8 mouse cellular contexts compared by ENCODE assay signal in the genomic region with DNA sequence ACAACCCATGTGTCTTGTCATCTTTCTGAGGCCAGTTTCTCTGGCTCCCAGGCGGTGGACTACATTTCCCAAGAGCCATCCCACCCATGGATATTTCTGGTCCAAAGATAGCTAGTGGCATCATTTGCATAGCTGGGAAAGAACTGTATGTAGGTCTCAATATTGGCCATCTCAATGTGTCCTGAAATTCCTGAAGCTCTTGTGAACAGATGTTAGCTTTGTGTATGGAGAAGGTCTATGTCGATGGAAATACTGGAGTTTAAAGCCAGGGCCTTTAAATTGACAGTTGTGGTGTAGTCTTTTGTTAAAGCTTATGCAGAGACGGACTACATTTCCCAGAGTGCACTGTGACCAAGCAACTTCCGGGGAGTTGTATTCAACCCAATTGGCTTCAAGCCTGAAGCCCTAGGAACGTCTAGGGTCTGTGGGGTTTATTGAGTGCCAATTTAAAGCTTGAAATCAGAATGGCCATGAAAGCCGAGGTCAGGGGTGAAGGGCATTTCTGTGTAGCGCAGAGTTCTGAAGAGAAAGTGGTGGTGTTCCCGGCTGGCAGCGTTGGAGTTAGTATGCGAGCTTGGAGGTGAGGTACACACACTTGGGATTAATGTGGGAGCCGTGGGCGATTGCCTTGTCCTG. TPM values are rescaled to one million over a fixed set of nuclear protein-coding genes. Genes with fewer than 3 reads are reported as not detected.
DNase-seq lines count a peak whose midpoint lies in the region; ATAC-seq and TF ChIP-seq lines count a peak whose summit lies in the region.

No protein-coding gene starts in this region.

- peak; percentile 79 for ATAC-seq in forebrain, embryonic 16.5 days
- peak; percentile 80 for ATAC-seq in neural tube, embryonic 14.5 days (ENCODE audit: low read depth)

- H3K4me1 ChIP-seq in MEL (ENCODE audit: control insufficient read depth in 1 of 2, insufficient read depth in 2 of 2, low read length in 2 of 2), result peaks cover 6% of the 10 kb centered on the region in 2 experiments
- H3K4me1 ChIP-seq in forebrain, embryonic 16.5 days (replicated peaks; ENCODE audit: control insufficient read depth, insufficient read depth, low read length), result peaks cover 34% of the 10 kb centered on the region
- peaks cover 31% of the 10 kb centered on the region for H3K4me1 ChIP-seq in neural tube, embryonic 14.5 days (ENCODE audit: control insufficient read depth, insufficient read depth, low read length)
- H3K4me1 ChIP-seq in testis, adult 2 months (ENCODE audit: control insufficient read depth, insufficient read depth, low read length), result peaks cover 15% of the 10 kb centered on the region

- no peak for TF ChIP-seq POLR2A in MEL (IDR thresholded peaks at IDR 0.05; ENCODE audit: control insufficient read depth in 1 of 2, insufficient read depth in 1 of 2, low read depth in 1 of 2, low read length in 2 of 2, poor library complexity in 1 of 2)
- TF ChIP-seq POLR2A in testis, adult 2 months (IDR thresholded peaks at IDR 0.05; ENCODE audit: control insufficient read depth, low read depth, low read length), result no peak

- peak overlapping the region; percentile 68 for H3K9ac ChIP-seq in MEL (ENCODE audit: control insufficient read depth, low read depth, low read length, poor library complexity, severe bottlenecking)
- H3K9ac ChIP-seq in forebrain, embryonic 16.5 days (replicated peaks; ENCODE audit: low read depth, low read length), result peak overlapping the region; percentile 57
- H3K9ac ChIP-seq in neural tube, embryonic 14.5 days (replicated peaks; ENCODE audit: low read depth, low read length), result peak overlapping the region; percentile 34

- DNase-seq in MEL (ENCODE audit: low read depth, low spot score), result peak; percentile 90
- DNase-seq in cerebellum, adult 18-20 months, result peak; percentile 78 to 89
- DNase-seq in heart, postnatal 36 days, result peak; percentile 74 to 79
- DNase-seq in layer of hippocampus, adult 18-20 months (ENCODE audit: low spot score in 2 of 2), result peak; percentile 75 to 90
- DNase-seq in lung, adult 18-20 months, result peak; percentile 72 to 79

- 1% methylated on average over 12 of the region's 12 CpGs for WGBS in forebrain, embryonic 16.5 days
- 2% methylated on average over 12 of the region's 12 CpGs for WGBS in neural tube, embryonic 14.5 days

- no peak for TF ChIP-seq CTCF in MEL (IDR thresholded peaks at IDR 0.05 in 2 of 3, conservative IDR thresholded peaks at IDR 0.05 in 1 of 3; ENCODE audit: control insufficient read depth in 1 of 3, insufficient read depth in 1 of 3, low read depth in 2 of 3, low read length in 3 of 3, poor library complexity in 1 of 3, severe bottlenecking in 1 of 3)
- TF ChIP-seq CTCF in testis, adult 2 months (IDR thresholded peaks at IDR 0.05; ENCODE audit: control insufficient read depth, insufficient read depth, insufficient replicate concordance, low read depth, low read length), result no peak

- intact Hi-C loops in heart, postnatal 36 days (cut with DNase I), result loop anchor here (1.0 to 5.0 kb wide), 3 partner anchors 40 to 134 kb away; partner anchors contain the start of genes Zfp420, Zfp74 and Zfp84

- no peak for TF ChIP-seq EP300 in MEL (IDR thresholded peaks at IDR 0.05; ENCODE audit: low read depth in 1 of 2, low read length in 2 of 2)

- no peak for TF ChIP-seq RAD21 in MEL (IDR thresholded peaks at IDR 0.05; ENCODE audit: low read depth, low read length)

- peaks cover 0 to 8% of the 10 kb centered on the region in 2 experiments; a peak in 2 of 4 replicates for H3K36me3 ChIP-seq in MEL (ENCODE audit: control insufficient read depth in 1 of 2, insufficient read depth in 2 of 2, low read length in 2 of 2)
- peaks cover 4% of the 10 kb centered on the region; the same call in 1 of the 2 replicates for H3K36me3 ChIP-seq in forebrain, embryonic 16.5 days (ENCODE audit: control insufficient read depth, insufficient read depth)
- H3K36me3 ChIP-seq in neural tube, embryonic 14.5 days (ENCODE audit: control insufficient read depth, insufficient read depth, low read length), result no peaks in the 10 kb centered on the region
- no peaks in the 10 kb centered on the region for H3K36me3 ChIP-seq in testis, adult 2 months (ENCODE audit: control insufficient read depth, insufficient read depth, low read length)

- H3K79me2 ChIP-seq in MEL (ENCODE audit: control insufficient read depth, insufficient read depth, low read length, poor library complexity), result 0 out of 2 replicates have a peak, but pooled peaks cover 2% of the 10 kb centered on the region

- peak overlapping the region; percentile 20 for H3K27ac ChIP-seq in MEL (ENCODE audit: control insufficient read depth, low read depth, low read length)
- peak overlapping the region; percentile 81 for H3K27ac ChIP-seq in forebrain, embryonic 16.5 days (ENCODE audit: low read length)
- peak overlapping the region; percentile 55; the same call in 1 of the 2 replicates for H3K27ac ChIP-seq in neural tube, embryonic 14.5 days (ENCODE audit: low read depth, low read length)
- H3K27ac ChIP-seq in testis, adult 2 months (ENCODE audit: control insufficient read depth, insufficient read depth, low read depth, low read length), result peak overlapping the region; percentile 75

- peak overlapping the region; percentile 75 for H3K4me2 ChIP-seq in forebrain, embryonic 16.5 days (ENCODE audit: low read length)
- peak overlapping the region; percentile 70 for H3K4me2 ChIP-seq in neural tube, embryonic 14.5 days (ENCODE audit: low read depth, low read length)

- H3K9me3 ChIP-seq in MEL (replicated peaks; ENCODE audit: insufficient read depth, low read length), result no peaks in the 10 kb centered on the region
- no peaks in the 10 kb centered on the region for H3K9me3 ChIP-seq in forebrain, embryonic 16.5 days (ENCODE audit: control insufficient read depth, low read length)
- H3K9me3 ChIP-seq in neural tube, embryonic 14.5 days (ENCODE audit: control insufficient read depth, low read length), result no peaks in the 10 kb centered on the region

- H3K4me3 ChIP-seq in MEL (ENCODE audit: control insufficient read depth in 1 of 2, insufficient read depth in 1 of 2, low read depth in 2 of 2, low read length in 2 of 2), result peak overlapping the region; percentile 62 to 75
- H3K4me3 ChIP-seq in forebrain, embryonic 16.5 days (replicated peaks; ENCODE audit: low read length), result peak overlapping the region; percentile 53
- peak overlapping the region; percentile 43 for H3K4me3 ChIP-seq in neural tube, embryonic 14.5 days (ENCODE audit: low read depth, low read length)
- H3K4me3 ChIP-seq in testis, adult 2 months (ENCODE audit: control insufficient read depth, low read depth, low read length), result peak overlapping the region; percentile 57

- H3K27me3 ChIP-seq in MEL (ENCODE audit: control insufficient read depth in 1 of 2, insufficient read depth in 2 of 2, low read length in 2 of 2), result no peaks in the 10 kb centered on the region
- no peaks in the 10 kb centered on the region for H3K27me3 ChIP-seq in forebrain, embryonic 16.5 days (replicated peaks; ENCODE audit: control insufficient read depth, insufficient read depth, low read length)
- no peaks in the 10 kb centered on the region for H3K27me3 ChIP-seq in neural tube, embryonic 14.5 days (ENCODE audit: control insufficient read depth, insufficient read depth, low read length)
- no peaks in the 10 kb centered on the region for H3K27me3 ChIP-seq in testis, adult 2 months (ENCODE audit: control insufficient read depth, insufficient read depth, low read length)

RNA-seq across cellular contexts. Expression of gene Zfp790, which starts 2.8 kb away (rescaled TPM):
- 4.9 TPM in 2 replicates for total RNA-seq in MEL (2012; rRNA removed)
- 1 to 10 TPM in 1 of 2 experiments, not detected in 1; 3.8 TPM for polyA plus RNA-seq in MEL (2012; ENCODE audit: insufficient read depth in 1 of 2, insufficient read length in 2 of 2, low read depth in 1 of 2, low replicate concordance in 2 of 2, missing spikeins in 1 of 2)
- 33.8 and 37.1 TPM in 2 replicates for polyA plus RNA-seq in forebrain, embryonic 16.5 days (2015; fragmentation: Nextera tagmentation; extraction: Ambion mirVana)
- 10 to 100 TPM; 10.9 to 11.9 TPM for total RNA-seq in heart, postnatal 36 days (2021)
- 10 to 100 TPM; 21.1 to 23.7 TPM for total RNA-seq in layer of hippocampus, adult 18-20 months (2021)
- polyA plus RNA-seq in neural tube, embryonic 14.5 days (2014; fragmentation: Nextera tagmentation; extraction: Ambion mirVana), result 28.7 and 36.4 TPM in 2 replicates
- 0.68 and 0.81 TPM in 2 replicates for polyA plus RNA-seq in testis, adult 2 months (2012; rRNA removed)

RNA-seq across cellular contexts. Expression of gene Zfp940, which starts 34.7 kb away (rescaled TPM):
- 8.8 and 13.7 TPM in 2 replicates for total RNA-seq in MEL (2012; rRNA removed)
- polyA plus RNA-seq in MEL (2012; ENCODE audit: insufficient read depth in 1 of 2, insufficient read length in 2 of 2, low read depth in 1 of 2, low replicate concordance in 2 of 2, missing spikeins in 1 of 2), result 1 to 10 TPM in 1 of 2 experiments, not detected in 1; 8.4 TPM
- polyA plus RNA-seq in forebrain, embryonic 16.5 days (2015; fragmentation: Nextera tagmentation; extraction: Ambion mirVana), result 15.7 and 18.2 TPM in 2 replicates
- under 1 TPM; 0.39 to 0.49 TPM for total RNA-seq in heart, postnatal 36 days (2021)
- total RNA-seq in layer of hippocampus, adult 18-20 months (2021), result 10 to 100 TPM; 14.2 to 18.9 TPM
- 13.4 and 16.0 TPM in 2 replicates for polyA plus RNA-seq in neural tube, embryonic 14.5 days (2014; fragmentation: Nextera tagmentation; extraction: Ambion mirVana)
- polyA plus RNA-seq in testis, adult 2 months (2012; rRNA removed), result 0.55 and 1.2 TPM in 2 replicates

RNA-seq across cellular contexts. Expression of gene Zfp30, which starts 34.9 kb away (rescaled TPM):
- 1.4 and 1.5 TPM in 2 replicates for total RNA-seq in MEL (2012; rRNA removed)
- polyA plus RNA-seq in MEL (2012; ENCODE audit: insufficient read depth in 1 of 2, insufficient read length in 2 of 2, low read depth in 1 of 2, low replicate concordance in 2 of 2, missing spikeins in 1 of 2), result 1 to 10 TPM in 1 of 2 experiments, not detected in 1; 2.7 TPM
- 17.0 and 17.9 TPM in 2 replicates for polyA plus RNA-seq in forebrain, embryonic 16.5 days (2015; fragmentation: Nextera tagmentation; extraction: Ambion mirVana)
- total RNA-seq in heart, postnatal 36 days (2021), result 1 to 10 TPM; 5.2 to 5.7 TPM
- 10 to 100 TPM; 10.3 to 10.6 TPM for total RNA-seq in layer of hippocampus, adult 18-20 months (2021)
- 13.9 and 15.2 TPM in 2 replicates for polyA plus RNA-seq in neural tube, embryonic 14.5 days (2014; fragmentation: Nextera tagmentation; extraction: Ambion mirVana)
- 0.20 and 0.28 TPM in 2 replicates for polyA plus RNA-seq in testis, adult 2 months (2012; rRNA removed)

RNA-seq across cellular contexts. Expression of gene Zfp420, which starts 41.0 kb away (rescaled TPM):
- total RNA-seq in MEL (2012; rRNA removed), result 4.2 and 8.1 TPM in 2 replicates
- 1 to 10 TPM in 1 of 2 experiments, not detected in 1; 3.2 TPM for polyA plus RNA-seq in MEL (2012; ENCODE audit: insufficient read depth in 1 of 2, insufficient read length in 2 of 2, low read depth in 1 of 2, low replicate concordance in 2 of 2, missing spikeins in 1 of 2)
- 23.4 and 23.7 TPM in 2 replicates for polyA plus RNA-seq in forebrain, embryonic 16.5 days (2015; fragmentation: Nextera tagmentation; extraction: Ambion mirVana)
- 1 to 10 TPM; 2.9 TPM for total RNA-seq in heart, postnatal 36 days (2021)
- total RNA-seq in layer of hippocampus, adult 18-20 months (2021), result 10 to 100 TPM; 17.4 to 21.0 TPM
- 24.2 and 28.3 TPM in 2 replicates for polyA plus RNA-seq in neural tube, embryonic 14.5 days (2014; fragmentation: Nextera tagmentation; extraction: Ambion mirVana)
- 1.0 and 1.1 TPM in 2 replicates for polyA plus RNA-seq in testis, adult 2 months (2012; rRNA removed)

RNA-seq across cellular contexts. Expression of gene Zfp84, which starts 50.4 kb away (rescaled TPM):
- 7.0 and 8.1 TPM in 2 replicates for total RNA-seq in MEL (2012; rRNA removed)
- 1 to 10 TPM in 1 of 2 experiments, not detected in 1; 4.7 TPM for polyA plus RNA-seq in MEL (2012; ENCODE audit: insufficient read depth in 1 of 2, insufficient read length in 2 of 2, low read depth in 1 of 2, low replicate concordance in 2 of 2, missing spikeins in 1 of 2)
- 22.6 and 24.6 TPM in 2 replicates for polyA plus RNA-seq in forebrain, embryonic 16.5 days (2015; fragmentation: Nextera tagmentation; extraction: Ambion mirVana)
- 10 to 100 TPM in 1 of 2 experiments, 1 to 10 TPM in 1; 9.8 to 11.4 TPM for total RNA-seq in heart, postnatal 36 days (2021)
- total RNA-seq in layer of hippocampus, adult 18-20 months (2021), result 10 to 100 TPM; 20.4 TPM
- polyA plus RNA-seq in neural tube, embryonic 14.5 days (2014; fragmentation: Nextera tagmentation; extraction: Ambion mirVana), result 18.5 and 20.7 TPM in 2 replicates
- polyA plus RNA-seq in testis, adult 2 months (2012; rRNA removed), result 1.1 TPM in 2 replicates

Comparison
In these comparisons a context has a peak if more than half of its experiments do, and no peak if none do; other contexts are left out.
1. Peak in every context shown above with its lines: DNase-seq, ATAC-seq, H3K4me3 ChIP-seq and H3K27ac ChIP-seq.
2. H3K27ac ChIP-seq: peak in every context shown above with its lines; median percentile 81 in forebrain, embryonic 16.5 days; 75 in testis, adult 2 months; 55 in neural tube, embryonic 14.5 days; 20 in MEL.